Mouse (Mus musculus) liver, embryonic 16.5 days (tissue): ENCODE measurements at regions not wholly inside any gene's neighbourhood (a gene's known extent, or its start where the extent isn't known, plus 50 kb on each side); places are given as distances from the start of the nearest gene placed in this dataset. TPM values are rescaled to one million over a fixed set of nuclear protein-coding genes. Genes with fewer than 3 reads are reported as not detected.

Source experiments
- ATAC-seq: fragments of 200-750 bp; cut with Nextera tagmentation; 2 replicates; pipeline ENCODE4 v1.8.0; 2017; ENCODE audit warnings: low read depth, mild to moderate bottlenecking, moderate number of reproducible peaks, moderate library complexity
- H3K27ac ChIP-seq: fragments of 300-500 bp; sonication (generic); 2 replicates; pipeline ENCODE4 v1.5.1; 2014; ENCODE audit warnings: mild to moderate bottlenecking, low read length
- H3K27me3 ChIP-seq: fragments of 300-500 bp; sonication (generic); 2 replicates; pipeline ENCODE4 v1.6.1; 2014; ENCODE audit warnings: low read depth, low read length, mixed read lengths; ENCODE audit not compliant: control insufficient read depth, insufficient read depth
- H3K36me3 ChIP-seq: fragments of 300-500 bp; sonication (generic); 2 replicates; pipeline ENCODE4 v1.6.1; 2014; ENCODE audit warnings: mild to moderate bottlenecking; ENCODE audit not compliant: control insufficient read depth, insufficient read depth
- H3K4me1 ChIP-seq: fragments of 300-500 bp; sonication (generic); 2 replicates; pipeline ENCODE4 v1.6.1; 2014; ENCODE audit warnings: low read depth, low read length, mixed read lengths; ENCODE audit not compliant: control insufficient read depth
- H3K4me2 ChIP-seq: fragments of 300-500 bp; sonication (generic); 2 replicates; pipeline ENCODE4 v1.6.1; 2014; ENCODE audit warnings: low read depth, low read length, mixed read lengths
- H3K4me3 ChIP-seq: fragments of 300-500 bp; sonication (generic); 2 replicates; pipeline ENCODE4 v1.5.1; 2014; ENCODE audit warnings: low read depth, mild to moderate bottlenecking, low read length
- H3K9ac ChIP-seq: fragments of 300-500 bp; sonication (generic); 2 replicates; pipeline ENCODE4 v1.6.1; 2014; ENCODE audit warnings: low read depth, low read length
- H3K9me3 ChIP-seq: fragments of 300-500 bp; sonication (generic); replicated peaks from 2 replicates; pipeline ENCODE4 v1.6.1; 2016; ENCODE audit warnings: low read length; ENCODE audit not compliant: control insufficient read depth
- WGBS: fragments of 180-500 bp; shearing (Covaris S2); extraction: QIAGEN DNeasy Blood & Tissue Kit; methylation state at CpG from one replicate; pipeline ENCODE4 v1.1.7; 2014; ENCODE audit not compliant: insufficient replicate concordance; 5-methylcytosine and 5-hydroxymethylcytosine counted together
- microRNA-seq: library from miRNA; unstranded; fragments of <30 nt; microRNA quantifications from one replicate; pipeline ENCODE4, GENCODE M21; 2016

GRCm38 (mm10) chr17:27257345-27257744 lies 53.1 kb upstream of the Lemd2 start:
- H3K4me3 ChIP-seq: no peak overlapping the region
- no peaks in the 10 kb centered on the region for H3K9me3 ChIP-seq
- 48% methylated on average over 7 of the region's 7 CpGs for WGBS
- no peak overlapping the region for H3K9ac ChIP-seq
- H3K27me3 ChIP-seq: no peaks in the 10 kb centered on the region
- ATAC-seq: no peak
- no peaks in the 10 kb centered on the region for H3K4me1 ChIP-seq
- H3K27ac ChIP-seq: no peak overlapping the region
- H3K4me2 ChIP-seq: no peak overlapping the region
- no peaks in the 10 kb centered on the region for H3K36me3 ChIP-seq

GRCm38 (mm10) chr17:27255804-27256203 lies 51.5 kb upstream of the Lemd2 start:
- no peak overlapping the region for H3K4me2 ChIP-seq
- no peaks in the 10 kb centered on the region for H3K27me3 ChIP-seq
- no peak overlapping the region for H3K27ac ChIP-seq
- H3K4me1 ChIP-seq: no peaks in the 10 kb centered on the region
- no peak for ATAC-seq
- H3K4me3 ChIP-seq: no peak overlapping the region
- H3K9ac ChIP-seq: no peak overlapping the region
- H3K36me3 ChIP-seq: no peaks in the 10 kb centered on the region
- WGBS: 41% methylated on average over 7 of the region's 7 CpGs
- H3K9me3 ChIP-seq: no peaks in the 10 kb centered on the region

Small RNAs in the stretch of these regions (microRNA-seq; reads per million reads assigned to microRNA genes)
- not detected for gene Mir7214
- not detected for gene Mir7216
- gene Mir7217: not detected
- gene Mir7218: not detected
